Mouse (Mus musculus): ENCODE measurements at regions not wholly inside any gene's neighbourhood (a gene's known extent, or its start where the extent isn't known, plus 50 kb on each side); places are given as distances from the start of the nearest gene placed in this dataset.

GRCm38 (mm10) chr11:63350123-63350696 is 221.4 kb downstream of the Pmp22 start:
- no peak overlapping the region for H3K27ac ChIP-seq (ENCODE audit: control insufficient read depth, insufficient read depth, low read depth, low read length, poor library complexity)
- H3K4me1 ChIP-seq (ENCODE audit: control insufficient read depth, insufficient read depth, low read length) = no peaks in the 10 kb centered on the region
- H3K4me3 ChIP-seq (replicated peaks; ENCODE audit: control insufficient read depth, low read depth, low read length) = no peak overlapping the region
- 56% methylated on average over 7 of the region's 7 CpGs for WGBS
- no peak for TF ChIP-seq POLR2A (IDR thresholded peaks at IDR 0.05; ENCODE audit: borderline replicate concordance, control insufficient read depth, low read depth, low read length)
- no peak for TF ChIP-seq CTCF (IDR thresholded peaks at IDR 0.05; ENCODE audit: control insufficient read depth, insufficient read depth, low read length)

- Histone ChIP-seq H3K4me3 (replicated peaks; ENCODE audit: control insufficient read depth, low read depth, low read length) (no peak overlapping the region), H3K27ac (ENCODE audit: control insufficient read depth, insufficient read depth, low read depth, low read length, poor library complexity) (no peak overlapping the region), H3K4me1 (ENCODE audit: control insufficient read depth, insufficient read depth, low read length) (no peaks in the 10 kb centered on the region)
- WGBS = 74% methylated on average over 8 of the region's 8 CpGs
- TF ChIP-seq POLR2A (IDR thresholded peaks at IDR 0.05; ENCODE audit: borderline replicate concordance, control insufficient read depth, low read depth, low read length) = no peak
- no peak for TF ChIP-seq CTCF (IDR thresholded peaks at IDR 0.05; ENCODE audit: control insufficient read depth, insufficient read depth, low read length)
Measured at GRCm38 (mm10) chr11:63351999-63352398, 223.2 kb downstream of the Pmp22 start.

- Histone ChIP-seq H3K27ac (ENCODE audit: control insufficient read depth, insufficient read depth, low read depth, low read length, poor library complexity) (no peak overlapping the region), H3K4me3 (replicated peaks; ENCODE audit: control insufficient read depth, low read depth, low read length) (no peak overlapping the region), H3K4me1 (ENCODE audit: control insufficient read depth, insufficient read depth, low read length) (no peaks in the 10 kb centered on the region)
- 51% methylated on average over 3 of the region's 3 CpGs for WGBS
- TF ChIP-seq CTCF (IDR thresholded peaks at IDR 0.05; ENCODE audit: control insufficient read depth, insufficient read depth, low read length) = no peak
- no peak for TF ChIP-seq POLR2A (IDR thresholded peaks at IDR 0.05; ENCODE audit: borderline replicate concordance, control insufficient read depth, low read depth, low read length)
Measured at GRCm38 (mm10) chr11:63352990-63353389, 224.2 kb downstream of the Pmp22 start.

DNA sequence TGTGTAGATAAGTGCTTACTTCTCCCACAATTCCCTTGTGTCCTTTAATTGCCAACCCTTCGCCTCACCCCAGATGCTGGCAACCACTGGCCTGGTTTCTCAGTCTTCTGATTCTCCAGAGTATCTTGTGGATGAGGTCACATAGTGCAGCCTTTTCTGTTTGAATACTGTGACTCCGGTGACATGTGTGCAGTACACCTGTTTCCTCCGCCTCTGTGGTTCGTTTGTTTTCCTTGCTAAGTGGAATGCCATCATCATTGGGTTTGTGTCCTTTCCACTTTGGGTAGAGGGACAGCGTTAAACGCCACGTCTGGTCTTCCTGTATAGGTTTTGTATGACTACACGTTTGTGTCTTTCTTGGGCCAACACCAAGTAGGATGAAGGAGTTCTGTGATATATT is 224.9 kb downstream of the Pmp22 start:
- Histone ChIP-seq H3K4me1 (ENCODE audit: control insufficient read depth, insufficient read depth, low read length) (no peaks in the 10 kb centered on the region), H3K27ac (ENCODE audit: control insufficient read depth, insufficient read depth, low read depth, low read length, poor library complexity) (no peak overlapping the region), H3K4me3 (replicated peaks; ENCODE audit: control insufficient read depth, low read depth, low read length) (no peak overlapping the region)
- TF ChIP-seq POLR2A (IDR thresholded peaks at IDR 0.05; ENCODE audit: borderline replicate concordance, control insufficient read depth, low read depth, low read length) (no peak), CTCF (IDR thresholded peaks at IDR 0.05; ENCODE audit: control insufficient read depth, insufficient read depth, low read length) (no peak)
- 82% methylated on average over 8 of the region's 8 CpGs for WGBS

DNA sequence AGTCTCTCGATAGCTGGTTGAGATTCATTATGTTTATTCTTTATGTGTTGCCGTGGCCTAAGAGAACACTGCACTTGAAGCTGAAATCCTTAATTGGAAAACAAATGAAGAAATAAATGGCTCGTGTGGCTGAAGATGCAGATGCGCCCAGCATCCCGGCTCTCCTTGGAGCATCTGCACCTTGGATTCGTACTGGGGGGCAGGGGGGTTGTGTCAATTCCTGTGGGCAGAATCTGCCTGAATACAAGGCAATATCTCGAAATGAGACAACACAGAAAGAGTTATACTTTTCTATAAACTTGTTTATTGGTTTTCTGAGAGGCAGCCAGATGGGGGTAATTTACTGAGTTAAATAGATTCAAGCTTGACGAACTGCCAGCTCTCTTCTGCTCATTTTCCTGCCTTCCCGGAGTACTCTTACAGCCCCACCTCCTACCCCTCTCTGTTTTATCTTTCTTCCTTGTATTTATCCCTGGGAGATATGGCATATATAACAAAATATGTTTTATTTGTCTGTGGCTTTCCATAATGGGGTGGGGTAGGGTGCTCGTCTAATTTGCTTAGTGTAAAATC is 229.1 kb downstream of the Pmp22 start:
- Histone ChIP-seq H3K4me1 (ENCODE audit: control insufficient read depth, insufficient read depth, low read length) (no peaks in the 10 kb centered on the region), H3K27ac (ENCODE audit: control insufficient read depth, insufficient read depth, low read depth, low read length, poor library complexity) (no peak overlapping the region), H3K4me3 (replicated peaks; ENCODE audit: control insufficient read depth, low read depth, low read length) (no peak overlapping the region)
- TF ChIP-seq CTCF (IDR thresholded peaks at IDR 0.05; ENCODE audit: control insufficient read depth, insufficient read depth, low read length) (no peak), POLR2A (IDR thresholded peaks at IDR 0.05; ENCODE audit: borderline replicate concordance, control insufficient read depth, low read depth, low read length) (no peak)
- WGBS = 79% methylated on average over 10 of the region's 10 CpGs

DNA sequence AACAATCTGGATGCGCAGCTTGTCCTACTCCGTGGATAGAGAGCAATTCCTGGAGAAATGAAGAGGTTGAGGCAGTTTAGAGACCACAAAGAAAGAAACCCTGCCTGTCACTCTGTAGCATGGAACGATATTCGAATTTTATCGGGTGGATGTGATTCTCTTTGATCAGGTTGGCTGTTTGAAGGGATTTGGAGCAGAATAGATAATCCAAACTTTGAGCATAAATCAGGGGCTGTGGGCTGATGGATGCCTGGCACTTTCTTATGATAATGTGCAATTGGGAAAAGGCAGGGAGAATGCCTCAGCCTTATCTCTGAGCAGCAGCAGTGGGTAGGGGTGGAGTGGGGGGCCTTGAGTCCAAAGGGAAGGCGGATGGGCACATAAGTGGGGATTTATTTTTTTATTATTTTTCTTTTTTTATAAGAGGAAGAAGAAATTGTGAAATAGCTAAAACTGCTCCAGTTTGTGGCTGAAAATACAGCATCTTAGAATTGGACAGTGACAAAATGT is 239.0 kb downstream of the Pmp22 start:
- 75% methylated on average over 6 of the region's 6 CpGs for WGBS
- no peak overlapping the region for H3K4me3 ChIP-seq (replicated peaks; ENCODE audit: control insufficient read depth, low read depth, low read length)
- TF ChIP-seq CTCF (IDR thresholded peaks at IDR 0.05; ENCODE audit: control insufficient read depth, insufficient read depth, low read length) = no peak
- no peak for TF ChIP-seq POLR2A (IDR thresholded peaks at IDR 0.05; ENCODE audit: borderline replicate concordance, control insufficient read depth, low read depth, low read length)
- H3K4me1 ChIP-seq (ENCODE audit: control insufficient read depth, insufficient read depth, low read length) = no peaks in the 10 kb centered on the region
- no peak overlapping the region for H3K27ac ChIP-seq (ENCODE audit: control insufficient read depth, insufficient read depth, low read depth, low read length, poor library complexity)

DNA sequence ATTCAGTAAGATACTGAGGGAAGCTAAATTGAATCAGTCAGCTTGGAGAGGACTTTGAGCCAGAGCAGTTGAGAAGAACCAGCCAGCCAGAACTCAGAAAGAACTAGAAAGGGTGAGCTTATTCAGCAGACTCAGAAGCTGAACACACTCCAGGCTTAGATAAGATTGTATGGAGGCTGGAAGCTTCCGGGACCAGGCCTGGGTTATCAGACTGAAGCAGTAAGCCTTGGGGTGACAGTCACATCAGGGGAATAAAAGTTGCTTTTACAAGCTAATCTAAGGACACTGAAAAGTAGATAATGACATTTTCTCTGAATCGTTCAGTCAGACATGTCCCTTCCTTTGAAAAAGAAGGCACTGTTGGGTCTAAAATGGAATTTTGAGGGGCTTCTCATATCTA is 240.7 kb downstream of the Pmp22 start:
- H3K27ac ChIP-seq (ENCODE audit: control insufficient read depth, insufficient read depth, low read depth, low read length, poor library complexity) = no peak overlapping the region
- no peak for TF ChIP-seq CTCF (IDR thresholded peaks at IDR 0.05; ENCODE audit: control insufficient read depth, insufficient read depth, low read length)
- no peak for TF ChIP-seq POLR2A (IDR thresholded peaks at IDR 0.05; ENCODE audit: borderline replicate concordance, control insufficient read depth, low read depth, low read length)
- no peak overlapping the region for H3K4me3 ChIP-seq (replicated peaks; ENCODE audit: control insufficient read depth, low read depth, low read length)
- no peaks in the 10 kb centered on the region for H3K4me1 ChIP-seq (ENCODE audit: control insufficient read depth, insufficient read depth, low read length)
- 90% methylated on average over 2 of the region's 2 CpGs for WGBS

- TF ChIP-seq POLR2A (IDR thresholded peaks at IDR 0.05; ENCODE audit: borderline replicate concordance, control insufficient read depth, low read depth, low read length) (no peak), CTCF (IDR thresholded peaks at IDR 0.05; ENCODE audit: control insufficient read depth, insufficient read depth, low read length) (no peak)
- WGBS = 77% methylated on average over 3 of the region's 3 CpGs
Measured at GRCm38 (mm10) chr11:63376311-63376710, 247.5 kb downstream of the Pmp22 start.

More at GRCm38 (mm10) chr11:63376311-63376710, 247.5 kb downstream of the Pmp22 start:
- Histone ChIP-seq H3K4me3 (replicated peaks; ENCODE audit: control insufficient read depth, low read depth, low read length) (no peak overlapping the region), H3K4me1 (ENCODE audit: control insufficient read depth, insufficient read depth, low read length) (no peaks in the 10 kb centered on the region), H3K27ac (ENCODE audit: control insufficient read depth, insufficient read depth, low read depth, low read length, poor library complexity) (no peak overlapping the region)

Measured in bone marrow, adult 2 months (tissue).